Mouse (Mus musculus): ENCODE results near the gene Cap2. TPM values are rescaled to one million over a fixed set of nuclear protein-coding genes. Genes with fewer than 3 reads are reported as not detected.

Gene Cap2
- polyA plus RNA-seq, 1 experiment from 2014 or later = 10.9 TPM

DNA sequence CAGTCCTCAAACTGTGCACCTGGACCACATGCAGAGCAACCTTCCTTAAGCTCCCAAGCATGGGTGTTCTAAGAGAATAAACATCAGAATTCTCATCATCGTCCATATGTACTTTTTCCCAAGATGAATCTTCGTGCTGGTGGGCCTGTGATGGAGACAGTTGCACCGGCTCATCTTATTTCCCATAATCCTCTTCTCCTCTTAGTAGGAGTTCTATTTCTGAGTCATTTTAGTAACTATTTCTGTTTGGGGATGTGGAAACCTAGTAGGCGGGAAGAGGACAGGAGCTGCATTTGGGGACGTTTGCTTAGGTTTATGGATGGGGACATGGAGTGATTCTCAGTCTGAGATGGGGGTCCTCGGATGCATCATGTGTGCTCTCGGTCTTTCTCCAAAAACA, 8.8 kb downstream of the Cap2 start:
- Histone ChIP-seq H3K9ac (no peak overlapping the region), H3K36me3 (replicated peaks) (no peaks in the 10 kb centered on the region), H3K4me3 (replicated peaks) (no peak overlapping the region), H3K9me3 (no peaks in the 10 kb centered on the region), H3K27me3 (no peaks in the 10 kb centered on the region), H3K27ac (no peak overlapping the region), H3K4me2 (no peak overlapping the region), H3K4me1 (no peaks in the 10 kb centered on the region)
- ATAC-seq (ENCODE audit: low FRiP score) = no peak
- 92% methylated on average over 7 of the region's 7 CpGs for WGBS

DNA sequence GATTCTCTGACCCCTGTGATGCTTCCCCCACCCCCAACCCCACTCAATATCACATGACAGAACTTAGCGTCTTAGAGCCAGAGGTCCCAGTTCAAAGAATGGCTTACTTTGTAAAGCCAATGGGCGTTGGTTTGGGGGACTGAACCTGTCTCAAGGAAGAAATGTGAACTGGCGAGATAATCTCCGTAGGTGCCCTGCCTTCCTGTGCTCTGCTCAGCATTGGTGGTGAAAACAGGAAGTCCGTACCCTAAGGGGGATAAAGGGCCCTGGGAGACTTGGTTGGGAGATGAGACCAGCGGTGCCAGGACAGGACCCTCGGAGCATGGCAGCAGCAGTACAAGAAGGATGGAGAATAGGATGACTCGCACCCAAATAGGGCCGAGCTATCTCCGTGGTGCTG, 12.8 kb downstream of the Cap2 start:
- no peaks in the 10 kb centered on the region for H3K27me3 ChIP-seq
- no peaks in the 10 kb centered on the region for H3K36me3 ChIP-seq (replicated peaks)
- no peaks in the 10 kb centered on the region for H3K9me3 ChIP-seq
- no peak overlapping the region for H3K27ac ChIP-seq
- 93% methylated on average over 10 of the region's 10 CpGs for WGBS
- no peak overlapping the region for H3K4me3 ChIP-seq (replicated peaks)
- ATAC-seq (ENCODE audit: low FRiP score) = no peak
- no peak overlapping the region for H3K9ac ChIP-seq
- H3K4me1 ChIP-seq = peaks cover 8% of the 10 kb centered on the region; the same call in 1 of the 2 replicates
- H3K4me2 ChIP-seq = no peak overlapping the region

DNA sequence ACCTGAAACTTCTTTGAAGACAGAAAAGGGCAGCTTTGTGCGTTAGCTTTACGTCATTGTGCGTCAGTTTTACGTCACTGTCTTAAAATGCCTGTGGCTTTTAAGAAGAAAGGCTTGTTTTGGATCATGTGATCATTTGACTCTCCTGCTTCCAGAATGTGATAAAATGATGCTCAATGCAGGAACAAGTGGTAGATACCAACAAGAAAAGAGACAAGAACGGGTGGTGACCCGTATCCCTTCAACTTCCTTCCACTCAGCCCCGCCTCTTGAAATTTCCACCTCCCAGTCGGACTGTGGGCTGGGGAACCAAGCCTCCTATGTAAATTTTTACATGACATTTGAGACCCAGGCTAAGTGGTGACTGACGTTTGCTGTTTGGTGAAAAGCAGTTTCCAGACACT, 13.5 kb downstream of the Cap2 start:
- no peak overlapping the region for H3K4me3 ChIP-seq (replicated peaks)
- no peaks in the 10 kb centered on the region for H3K9me3 ChIP-seq
- WGBS = 74% methylated on average over 9 of the region's 9 CpGs
- H3K4me2 ChIP-seq = no peak overlapping the region
- no peaks in the 10 kb centered on the region for H3K27me3 ChIP-seq
- ATAC-seq (ENCODE audit: low FRiP score) = no peak
- no peak overlapping the region for H3K27ac ChIP-seq
- no peak overlapping the region for H3K9ac ChIP-seq
- no peaks in the 10 kb centered on the region for H3K36me3 ChIP-seq (replicated peaks)
- H3K4me1 ChIP-seq = peaks cover 8% of the 10 kb centered on the region; the same call in 1 of the 2 replicates

DNA sequence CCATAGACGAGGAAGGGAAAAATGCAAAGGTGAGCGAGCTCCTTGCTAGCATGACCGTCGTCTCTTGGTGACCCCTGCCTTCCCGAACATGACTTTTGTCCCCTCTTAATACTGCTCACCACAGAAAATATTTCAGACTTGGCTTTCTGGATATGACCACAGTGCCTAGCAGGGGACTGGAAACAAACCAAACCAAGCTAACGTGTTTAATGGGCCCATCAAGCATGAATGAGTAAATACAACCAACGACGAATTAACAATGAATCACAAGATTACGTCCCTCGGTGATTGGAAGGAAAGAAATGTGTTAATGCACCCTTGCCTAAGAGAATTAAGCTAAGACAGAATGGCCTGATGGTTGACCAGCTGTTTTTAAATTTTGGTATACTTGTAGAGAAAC, 13.9 kb downstream of the Cap2 start:
- no peak overlapping the region for H3K4me2 ChIP-seq
- H3K9ac ChIP-seq = no peak overlapping the region
- H3K9me3 ChIP-seq = no peaks in the 10 kb centered on the region
- H3K27me3 ChIP-seq = no peaks in the 10 kb centered on the region
- ATAC-seq (ENCODE audit: low FRiP score) = no peak
- H3K36me3 ChIP-seq (replicated peaks) = no peaks in the 10 kb centered on the region
- H3K4me1 ChIP-seq = peaks cover 8% of the 10 kb centered on the region; the same call in 1 of the 2 replicates
- no peak overlapping the region for H3K27ac ChIP-seq
- 35% methylated on average over 10 of the region's 10 CpGs for WGBS
- H3K4me3 ChIP-seq (replicated peaks) = no peak overlapping the region

DNA sequence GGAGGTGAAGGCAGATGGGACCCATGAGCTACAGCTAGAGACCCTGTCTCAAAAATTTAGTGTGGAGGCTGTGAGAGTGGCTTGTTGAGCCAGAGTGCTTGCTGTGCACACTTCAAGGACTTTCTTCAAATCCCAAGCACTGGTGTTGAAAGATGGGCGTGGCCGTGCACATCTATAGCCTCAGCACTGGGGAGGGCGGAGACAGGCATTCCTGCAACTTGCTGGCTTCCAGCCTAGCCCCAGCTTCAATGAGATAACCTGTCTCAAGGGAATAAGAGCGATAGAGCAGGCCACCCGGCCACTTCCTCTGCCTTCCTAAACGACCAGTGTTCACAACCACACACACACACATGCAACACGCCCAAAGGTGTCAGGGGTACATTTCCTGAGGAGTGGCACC, 14.5 kb downstream of the Cap2 start:
- no peak overlapping the region for H3K4me2 ChIP-seq
- no peaks in the 10 kb centered on the region for H3K27me3 ChIP-seq
- ATAC-seq (ENCODE audit: low FRiP score) = no peak
- H3K36me3 ChIP-seq (replicated peaks) = no peaks in the 10 kb centered on the region
- no peak overlapping the region for H3K9ac ChIP-seq
- 79% methylated on average over 7 of the region's 7 CpGs for WGBS
- no peaks in the 10 kb centered on the region for H3K9me3 ChIP-seq
- H3K27ac ChIP-seq = no peak overlapping the region
- H3K4me1 ChIP-seq = peaks cover 8% of the 10 kb centered on the region; the same call in 1 of the 2 replicates
- no peak overlapping the region for H3K4me3 ChIP-seq (replicated peaks)

DNA sequence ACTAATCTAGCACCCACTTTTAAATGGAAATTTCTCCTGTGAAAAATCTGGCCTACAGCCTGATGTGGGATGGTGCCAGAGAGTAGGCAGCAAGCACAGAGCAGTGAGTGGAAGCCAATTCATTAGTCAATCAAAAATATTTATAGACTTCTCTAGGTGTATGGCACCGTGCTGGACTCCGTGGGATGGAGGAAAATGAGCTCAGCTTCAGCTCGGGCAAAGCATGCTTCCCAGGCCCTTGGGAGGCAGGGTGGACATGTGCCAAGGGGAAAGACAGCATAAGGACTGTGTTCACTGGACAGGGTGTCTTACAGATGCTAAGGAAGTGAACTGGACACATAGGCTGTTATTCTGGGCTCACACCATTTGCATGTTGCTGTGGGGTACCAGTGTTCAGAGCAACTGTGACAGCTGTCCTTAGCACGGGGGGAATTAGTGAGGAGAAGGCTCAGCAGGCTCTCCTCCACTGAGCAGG, 15.6 kb downstream of the Cap2 start:
- Histone ChIP-seq H3K27me3 (no peaks in the 10 kb centered on the region), H3K9me3 (no peaks in the 10 kb centered on the region), H3K9ac (no peak overlapping the region), H3K4me2 (no peak overlapping the region), H3K4me3 (replicated peaks) (no peak overlapping the region), H3K27ac (no peak overlapping the region), H3K36me3 (replicated peaks) (no peaks in the 10 kb centered on the region), H3K4me1 (peaks cover 8% of the 10 kb centered on the region; the same call in 1 of the 2 replicates)
- 83% methylated on average over 4 of the region's 4 CpGs for WGBS
- no peak for ATAC-seq (ENCODE audit: low FRiP score)

DNA sequence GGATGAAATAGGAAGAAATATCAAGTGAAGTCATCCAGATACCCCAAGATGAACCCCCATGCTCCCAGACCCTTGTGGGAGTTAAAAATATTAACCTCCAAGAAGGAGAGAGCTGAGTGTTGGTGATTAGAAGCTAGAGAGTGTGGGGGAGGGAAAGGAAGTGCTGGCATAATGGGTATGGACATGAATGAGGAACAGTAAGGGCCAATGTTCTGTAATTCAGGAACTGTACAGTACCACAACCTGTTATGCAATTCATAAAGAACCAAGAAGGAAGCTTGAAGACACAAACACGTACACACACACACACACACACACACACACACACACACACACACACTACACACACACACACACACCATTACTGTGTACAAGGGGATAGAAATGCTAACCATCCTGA, 19.8 kb downstream of the Cap2 start:
- Histone ChIP-seq H3K9ac (no peak overlapping the region), H3K4me1 (0 out of 2 replicates have a peak, but pooled peaks cover 7% of the 10 kb centered on the region), H3K27me3 (no peaks in the 10 kb centered on the region), H3K4me2 (no peak overlapping the region), H3K4me3 (replicated peaks) (no peak overlapping the region), H3K36me3 (replicated peaks) (no peaks in the 10 kb centered on the region), H3K9me3 (no peaks in the 10 kb centered on the region), H3K27ac (no peak overlapping the region)
- ATAC-seq (ENCODE audit: low FRiP score) = no peak
- WGBS = 64% methylated on average over 1 of the region's 1 CpGs

DNA sequence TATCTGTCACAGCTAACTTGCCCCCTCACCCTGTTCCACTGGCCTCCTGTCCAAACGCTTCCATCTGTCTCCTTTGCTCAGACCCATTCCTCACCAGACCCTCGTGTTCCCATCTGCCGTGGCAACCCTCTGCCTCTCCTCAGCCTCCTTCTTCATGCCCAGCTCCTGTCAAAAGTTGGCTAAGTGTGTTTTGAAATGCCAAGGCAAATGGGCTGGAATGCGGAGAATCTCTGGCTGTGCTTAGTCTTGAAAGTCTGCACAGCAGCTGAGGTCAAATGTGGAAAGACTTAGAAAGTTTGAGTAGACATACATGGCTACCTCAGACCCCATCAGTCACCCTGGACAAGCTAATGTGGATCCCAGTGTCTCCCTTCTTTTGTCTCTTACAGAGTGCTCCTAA, 21.1 kb downstream of the Cap2 start:
- 89% methylated on average over 4 of the region's 4 CpGs for WGBS
- Histone ChIP-seq H3K36me3 (replicated peaks) (no peaks in the 10 kb centered on the region), H3K4me3 (replicated peaks) (no peak overlapping the region), H3K9me3 (no peaks in the 10 kb centered on the region), H3K27ac (no peak overlapping the region), H3K27me3 (peaks cover 3% of the 10 kb centered on the region; the same call in 1 of the 2 replicates), H3K4me1 (0 out of 2 replicates have a peak, but pooled peaks cover 7% of the 10 kb centered on the region), H3K9ac (no peak overlapping the region), H3K4me2 (no peak overlapping the region)
- ATAC-seq (ENCODE audit: low FRiP score) = no peak

DNA sequence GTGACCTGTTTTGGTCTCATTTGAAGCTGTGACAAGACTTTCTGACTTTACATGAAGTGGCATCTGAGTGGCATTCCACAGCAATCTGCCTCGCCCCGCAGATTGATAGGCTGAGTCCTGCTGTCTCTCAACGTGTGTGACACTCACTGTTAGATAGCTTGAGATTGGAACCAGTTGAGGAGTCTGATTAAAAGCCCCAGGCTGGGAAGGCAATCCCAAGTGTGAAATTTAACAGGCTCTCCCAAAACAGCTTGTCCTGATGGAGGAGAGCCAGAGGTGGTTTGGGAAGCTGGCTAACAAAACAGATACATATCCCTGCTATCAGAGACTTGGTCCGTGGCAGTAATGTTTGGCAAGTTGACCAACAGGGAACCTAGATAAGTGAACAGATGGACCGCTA, 21.6 kb downstream of the Cap2 start:
- H3K9ac ChIP-seq = no peak overlapping the region

DNA sequence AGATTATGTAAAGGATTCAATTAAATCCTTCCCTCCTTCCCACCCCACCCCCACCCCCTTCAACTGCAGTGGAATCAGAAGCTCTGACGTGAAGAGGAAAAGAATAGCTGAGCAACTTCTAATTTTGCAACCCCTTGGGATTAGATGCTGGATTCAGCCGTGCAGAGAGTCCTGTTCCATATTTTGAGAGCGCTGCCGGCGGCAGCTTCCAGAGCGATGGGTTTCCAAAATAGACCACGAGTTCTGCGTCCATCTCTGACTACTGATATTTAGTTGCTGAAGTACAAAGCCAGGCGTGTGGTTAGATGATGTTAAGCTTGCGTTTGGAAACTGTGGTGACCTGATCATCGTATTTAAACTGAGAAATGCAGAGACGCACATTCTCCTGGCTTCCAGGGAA, 22.1 kb downstream of the Cap2 start:
- Histone ChIP-seq H3K9me3 (no peaks in the 10 kb centered on the region), H3K4me3 (replicated peaks) (no peak overlapping the region), H3K27ac (no peak overlapping the region), H3K36me3 (replicated peaks) (no peaks in the 10 kb centered on the region), H3K4me2 (no peak overlapping the region), H3K9ac (no peak overlapping the region), H3K4me1 (0 out of 2 replicates have a peak, but pooled peaks cover 7% of the 10 kb centered on the region), H3K27me3 (peaks cover 3% of the 10 kb centered on the region; the same call in 1 of the 2 replicates)
- 78% methylated on average over 12 of the region's 12 CpGs for WGBS
- ATAC-seq (ENCODE audit: low FRiP score) = no peak

More for the DNA sequence above, 21.6 kb downstream of the Cap2 start:
- H3K27me3 ChIP-seq = peaks cover 3% of the 10 kb centered on the region; the same call in 1 of the 2 replicates
- H3K27ac ChIP-seq = no peak overlapping the region
- H3K36me3 ChIP-seq (replicated peaks) = no peaks in the 10 kb centered on the region
- WGBS = 69% methylated on average over 5 of the region's 5 CpGs
- no peak overlapping the region for H3K4me3 ChIP-seq (replicated peaks)
- 0 out of 2 replicates have a peak, but pooled peaks cover 7% of the 10 kb centered on the region for H3K4me1 ChIP-seq
- ATAC-seq (ENCODE audit: low FRiP score) = no peak
- H3K9me3 ChIP-seq = no peaks in the 10 kb centered on the region
- no peak overlapping the region for H3K4me2 ChIP-seq

DNA sequence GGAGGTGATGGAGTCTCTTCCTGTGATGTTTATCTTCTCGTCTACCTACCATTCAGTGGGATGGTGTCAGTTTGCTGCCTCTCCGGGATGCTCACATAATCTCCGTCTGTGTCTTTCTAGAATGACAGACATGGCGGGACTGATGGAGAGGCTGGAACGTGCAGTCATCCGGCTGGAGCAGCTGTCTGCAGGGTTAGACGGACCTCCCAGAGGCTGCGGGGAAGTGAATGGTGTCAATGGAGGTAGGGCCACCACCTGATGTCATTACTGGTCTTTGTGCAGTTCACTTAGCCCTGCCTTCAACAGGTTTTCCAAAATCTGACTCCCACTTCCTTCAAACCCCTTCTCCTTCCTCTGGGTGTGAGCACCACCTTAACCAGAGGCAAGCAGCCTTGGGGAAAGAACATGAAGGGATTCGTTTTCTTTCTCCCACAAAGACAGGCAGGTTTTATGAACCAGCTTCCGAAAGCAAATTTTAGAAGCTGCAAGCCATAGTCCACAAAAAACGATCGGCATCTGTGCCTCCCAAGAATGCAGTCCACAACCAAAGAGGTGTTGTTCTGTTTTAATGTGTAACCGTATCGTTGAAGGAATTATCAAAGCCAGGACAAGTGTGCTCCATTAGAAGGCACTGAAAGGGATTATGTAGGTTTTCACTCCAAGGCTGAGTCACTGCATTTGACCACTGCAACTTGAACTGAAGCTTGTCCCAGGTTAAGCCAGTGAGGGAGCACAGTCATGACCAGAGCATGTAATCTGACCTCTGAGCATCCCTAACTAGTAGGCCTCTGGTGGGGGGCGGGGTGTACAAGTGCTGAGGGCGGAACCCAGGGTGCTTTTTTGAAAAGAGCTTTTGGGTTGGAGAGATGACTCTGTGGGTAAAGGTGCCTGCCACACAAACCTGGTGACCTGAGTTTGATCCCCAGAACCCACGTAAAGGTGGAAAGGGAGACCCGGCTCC, 23.9 kb downstream of the Cap2 start:
- no peak overlapping the region for H3K4me3 ChIP-seq (replicated peaks)
- H3K4me2 ChIP-seq = no peak overlapping the region
- no peak overlapping the region for H3K27ac ChIP-seq
- H3K9me3 ChIP-seq = no peaks in the 10 kb centered on the region
- H3K27me3 ChIP-seq = peaks cover 9% of the 10 kb centered on the region
- H3K4me1 ChIP-seq = peaks cover 15% of the 10 kb centered on the region; the same call in 1 of the 2 replicates
- WGBS = 86% methylated on average over 18 of the region's 18 CpGs
- no peaks in the 10 kb centered on the region for H3K36me3 ChIP-seq (replicated peaks)
- no peak for ATAC-seq (ENCODE audit: low FRiP score)
- no peak overlapping the region for H3K9ac ChIP-seq

DNA sequence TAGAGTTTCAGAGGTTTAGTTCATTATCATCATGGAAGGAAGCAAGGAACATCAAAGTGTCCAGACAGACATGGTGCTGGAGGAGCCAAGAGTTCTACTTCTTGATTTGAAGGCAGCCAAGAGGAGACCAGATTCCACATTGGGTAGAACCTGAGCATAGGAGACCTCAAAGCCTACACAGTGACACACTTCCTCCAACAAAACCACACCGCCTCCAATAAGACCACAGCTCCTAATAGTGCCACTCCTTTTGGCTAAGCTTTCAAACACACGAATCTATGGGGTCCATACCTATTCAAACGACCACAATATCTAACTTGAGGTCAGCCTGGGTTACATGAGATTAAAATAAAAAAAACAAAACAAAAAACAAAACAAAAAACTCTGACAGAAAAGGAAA, 25.0 kb downstream of the Cap2 start:
- no peaks in the 10 kb centered on the region for H3K9me3 ChIP-seq
- H3K27ac ChIP-seq = no peak overlapping the region
- no peak overlapping the region for H3K4me3 ChIP-seq (replicated peaks)
- peaks cover 15% of the 10 kb centered on the region; the same call in 1 of the 2 replicates for H3K4me1 ChIP-seq
- no peak for ATAC-seq (ENCODE audit: low FRiP score)
- 88% methylated on average over 3 of the region's 3 CpGs for WGBS
- no peak overlapping the region for H3K4me2 ChIP-seq
- peaks cover 18% of the 10 kb centered on the region for H3K27me3 ChIP-seq
- no peak overlapping the region for H3K9ac ChIP-seq
- H3K36me3 ChIP-seq (replicated peaks) = no peaks in the 10 kb centered on the region

Data from forebrain, embryonic 12.5 days (tissue).